Mouse (Mus musculus): Measurements from ENCODE around the gene Abhd12. TPM values are rescaled to one million over a fixed set of nuclear protein-coding genes. Genes with fewer than 3 reads are reported as not detected.
"Not testable (repeated sequence)": the region's sequence is repeated elsewhere in the genome, so short reads cannot be mapped to it uniquely, and the experiment has no call there.

Abhd12 gene
- total RNA-seq, 2 experiments from 2014 or later = 55.6 to 58.2 TPM

DNA sequence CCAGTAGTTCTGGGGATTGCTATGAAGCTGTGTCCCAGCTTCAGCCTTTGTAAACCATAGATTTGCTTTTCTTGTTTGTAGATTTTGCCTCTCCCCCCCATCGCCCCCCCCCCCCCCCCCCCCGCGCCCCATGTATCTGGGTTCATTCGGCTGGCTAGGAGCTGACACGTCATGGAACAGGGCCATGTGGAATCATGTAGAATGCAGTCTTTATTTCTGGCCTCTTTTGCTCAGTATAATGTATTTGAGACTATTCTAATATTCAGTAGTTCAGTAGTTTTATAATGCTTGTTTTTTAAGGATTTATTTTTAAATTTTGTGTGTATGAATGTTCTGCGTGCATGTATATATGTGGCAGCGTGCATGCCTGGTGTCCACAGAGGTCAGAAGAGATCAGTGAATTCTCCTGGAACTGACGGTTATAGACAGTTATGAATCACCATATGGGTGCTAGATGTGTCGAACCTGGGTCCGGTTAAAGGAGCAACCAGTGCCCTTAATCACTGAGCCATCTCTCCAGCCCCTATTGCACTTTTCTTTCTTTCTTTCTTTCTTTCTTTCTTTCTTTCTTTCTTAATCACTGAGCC lies 5.8 kb upstream of the Abhd12 start:
- DNase-seq = no peak

DNA sequence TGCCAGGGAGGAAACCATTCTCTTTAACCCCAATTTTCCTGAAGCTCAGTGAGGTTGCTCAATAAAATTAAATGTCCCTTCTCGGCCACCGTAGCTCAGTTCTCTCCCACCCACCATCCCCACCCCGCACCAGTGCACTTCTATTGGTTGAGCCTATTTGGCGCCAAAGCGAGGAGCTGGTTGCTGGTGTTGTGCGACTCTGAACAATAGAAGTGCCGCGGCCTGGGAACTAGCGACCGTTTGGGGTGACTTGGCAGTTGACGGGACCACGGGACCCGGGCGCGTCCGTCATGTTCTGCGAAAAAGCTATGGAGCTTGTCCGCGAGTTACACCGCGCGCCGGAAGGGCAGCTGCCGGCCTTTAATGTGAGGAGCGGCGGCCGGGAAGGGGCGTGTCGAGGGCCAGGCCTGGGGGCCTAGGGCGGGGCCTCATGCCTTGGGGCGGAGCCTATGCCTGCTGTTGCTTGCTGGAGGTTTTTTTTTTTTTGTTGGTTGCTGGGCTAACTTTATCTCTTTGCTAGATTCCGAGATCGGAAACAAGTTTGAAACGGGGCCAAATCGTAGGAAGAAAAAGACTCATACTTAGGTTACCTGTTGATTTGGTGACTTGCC lies 5.0 kb upstream of the Abhd12 start:
- DNase-seq = peak; percentile 96

DNA sequence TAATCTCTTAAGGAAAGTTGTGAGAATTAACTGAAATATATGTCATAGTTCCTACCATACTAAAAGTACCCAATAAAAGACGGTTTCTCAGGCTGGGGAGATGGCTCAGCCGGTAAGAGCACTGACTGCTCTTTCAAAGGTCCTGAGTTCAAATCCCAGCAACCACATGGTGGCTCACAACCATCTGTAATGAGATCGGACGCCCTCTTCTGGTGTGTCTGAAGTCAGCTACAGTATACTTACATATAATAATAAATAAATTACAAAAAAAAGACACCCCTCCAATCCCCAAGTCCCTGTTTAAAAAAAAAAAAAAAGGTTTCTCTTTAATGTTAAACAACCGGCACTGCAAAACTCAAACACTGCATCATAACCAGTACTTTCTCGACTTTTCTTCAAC lies 4.3 kb upstream of the Abhd12 start:
- not testable (repeated sequence) for DNase-seq

DNA sequence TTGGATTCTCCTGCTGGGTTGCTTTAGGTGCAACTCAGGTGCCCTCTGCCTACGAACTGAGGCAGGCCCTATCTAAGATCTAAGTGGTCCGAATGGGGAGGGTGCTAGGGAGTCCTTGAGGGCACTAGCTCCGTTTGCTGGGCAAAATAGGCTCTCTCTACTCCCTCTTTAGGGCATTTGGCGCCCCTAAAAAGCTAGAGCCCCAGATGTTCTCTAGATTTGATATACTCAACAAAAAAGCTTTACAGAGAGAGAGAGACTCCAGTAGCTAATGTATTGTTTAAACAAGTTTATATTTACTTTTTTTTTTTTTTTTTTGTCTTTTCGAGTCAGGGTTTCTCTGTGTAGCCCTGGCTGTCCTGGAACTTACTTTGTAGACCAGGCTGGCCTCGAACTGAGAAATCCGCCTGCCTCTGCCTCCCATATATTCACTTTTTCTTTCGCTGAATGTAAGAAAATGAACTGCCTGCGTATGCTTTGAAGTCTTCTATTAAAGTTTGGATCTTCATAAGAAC lies 452 bp upstream of the Abhd12 start, which contains the start of gene Gins1:
TSS of gene Gins1 (plus strand) at position 465 of the 515 bp plus-strand sequence.
- no peak for DNase-seq

DNA sequence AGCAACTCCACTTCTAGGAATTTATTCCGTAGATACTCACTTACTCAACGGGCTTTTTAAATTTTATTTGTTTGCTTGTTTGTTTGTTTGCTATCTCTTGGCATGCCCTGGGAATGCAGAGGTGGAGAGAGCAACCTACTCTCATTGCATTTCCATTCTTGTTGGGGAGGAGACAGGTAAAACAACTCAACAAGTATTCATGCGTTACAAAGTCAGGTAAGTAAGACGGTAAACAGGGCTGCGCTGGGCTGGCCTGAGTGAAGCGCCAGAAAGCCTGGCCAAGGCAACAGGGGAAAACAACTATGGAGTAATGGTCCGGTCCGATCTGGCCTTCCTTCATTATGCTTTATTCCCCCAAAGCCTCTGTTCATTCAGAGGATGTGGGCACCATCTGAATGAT lies 2.2 kb downstream of the Abhd12 start:
- no peak for DNase-seq

DNA sequence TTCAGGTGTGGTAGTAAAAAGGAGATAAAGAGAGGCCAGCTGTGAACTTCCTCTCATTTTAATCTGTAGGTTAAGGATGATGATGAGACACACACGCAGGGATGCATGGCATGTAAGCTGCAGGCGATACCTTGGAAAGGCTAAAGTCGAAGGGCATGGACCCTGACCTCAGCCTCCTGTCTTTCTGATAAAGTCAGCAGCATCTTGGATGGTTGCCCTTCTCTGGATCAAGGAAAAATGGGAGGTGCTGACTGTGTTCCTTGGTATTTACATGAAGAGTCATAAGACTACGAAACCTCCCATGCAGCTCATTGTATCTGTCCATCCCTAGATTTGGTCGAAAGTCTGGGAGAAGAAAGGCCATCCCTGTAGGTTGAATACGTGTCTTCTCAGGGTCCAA lies 4.2 kb downstream of the Abhd12 start:
- DNase-seq = no peak

DNA sequence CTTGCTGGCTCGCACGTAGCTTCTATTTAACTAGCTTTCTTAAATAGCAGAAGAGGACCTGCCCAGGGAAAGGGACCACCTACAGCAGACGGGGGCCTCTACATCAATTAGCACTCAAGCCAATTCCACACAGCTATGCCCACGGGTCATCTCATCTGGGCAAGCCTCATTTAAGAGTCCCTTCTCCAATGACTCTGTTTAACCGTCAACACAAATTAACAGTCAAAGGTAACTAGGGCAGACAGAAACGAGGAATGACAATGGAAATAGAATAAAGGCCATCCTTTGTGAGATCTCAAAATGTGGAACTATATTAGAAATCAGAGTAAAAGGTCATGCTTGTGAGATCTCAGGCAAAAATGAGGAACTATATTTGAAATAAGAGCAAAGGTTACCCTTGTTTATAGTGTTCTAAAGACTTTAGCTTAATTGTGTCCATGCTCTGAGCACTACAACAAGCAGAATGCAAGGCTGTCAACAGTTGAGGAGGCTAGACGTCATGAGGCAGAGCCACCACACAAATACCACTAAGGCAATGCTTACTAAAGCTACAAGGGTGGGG lies 8.8 kb downstream of the Abhd12 start:
- no peak for DNase-seq

DNA sequence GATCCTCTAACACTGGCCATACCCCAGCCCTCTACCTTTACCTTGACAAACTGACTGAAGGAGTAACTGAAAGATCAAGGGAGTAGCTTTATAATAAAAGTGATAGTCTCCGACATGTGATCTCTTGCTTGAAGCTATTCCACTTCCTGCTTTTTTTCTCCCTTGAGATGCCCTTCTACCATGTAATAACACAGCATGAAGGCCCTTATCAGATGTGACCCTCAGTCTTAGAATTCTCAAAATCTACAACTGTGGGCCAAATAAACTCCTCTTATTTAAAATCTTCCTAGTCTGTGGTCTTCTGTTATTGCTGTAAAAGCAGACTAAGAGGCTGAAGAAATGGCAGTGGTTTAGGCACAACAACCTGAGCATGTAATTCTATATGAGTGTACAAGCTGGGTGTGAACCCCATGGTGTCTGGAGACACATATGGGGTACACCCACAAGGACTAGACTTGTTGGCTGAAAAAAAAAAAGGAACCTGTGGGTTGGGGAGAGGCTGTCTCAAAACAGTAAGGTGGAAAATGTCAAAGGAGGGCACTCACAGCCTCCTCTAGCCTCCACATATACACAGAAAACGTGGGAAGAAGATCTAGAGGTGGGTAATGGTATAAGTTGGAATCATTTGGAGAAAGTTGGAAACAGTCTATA lies 9.8 kb downstream of the Abhd12 start:
- no peak for DNase-seq

DNA sequence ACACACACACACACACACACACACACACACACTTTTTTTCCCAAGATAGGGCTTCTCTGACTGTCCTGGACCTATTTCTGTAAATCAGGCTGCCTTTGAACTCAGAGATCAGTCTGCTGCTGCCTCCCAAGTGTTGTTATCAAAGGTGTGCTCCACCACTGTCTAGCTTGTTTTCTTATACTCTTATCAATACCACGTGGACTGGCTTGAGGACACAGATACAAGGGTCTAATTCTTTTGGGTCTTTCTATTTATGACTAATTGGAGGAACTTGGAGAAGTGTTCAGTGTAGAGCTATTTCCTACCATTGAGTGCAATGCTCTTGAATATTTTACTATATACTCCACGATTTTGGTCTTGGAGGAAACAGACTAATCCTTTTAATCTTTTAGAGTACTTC lies 17.2 kb downstream of the Abhd12 start:
- no peak for DNase-seq

DNA sequence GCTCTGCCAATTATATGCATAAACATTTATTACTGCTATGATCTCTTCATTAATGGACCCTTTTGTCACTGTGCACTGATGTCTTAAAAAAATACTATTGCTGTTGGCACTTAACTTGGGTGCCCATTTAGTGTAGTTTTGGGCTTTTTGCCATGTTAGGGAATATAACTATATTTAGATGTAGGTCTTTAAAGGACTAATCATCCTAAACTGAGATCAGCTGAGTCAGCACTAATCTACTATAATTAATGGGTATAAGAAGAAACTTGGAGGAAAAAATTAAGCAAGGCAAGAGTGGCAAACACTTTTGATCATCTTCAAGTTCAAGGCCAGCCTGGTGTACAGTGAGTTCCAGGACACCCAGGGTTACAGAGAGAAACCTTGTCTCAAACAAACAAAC lies 18.2 kb downstream of the Abhd12 start:
- no peak for DNase-seq

DNA sequence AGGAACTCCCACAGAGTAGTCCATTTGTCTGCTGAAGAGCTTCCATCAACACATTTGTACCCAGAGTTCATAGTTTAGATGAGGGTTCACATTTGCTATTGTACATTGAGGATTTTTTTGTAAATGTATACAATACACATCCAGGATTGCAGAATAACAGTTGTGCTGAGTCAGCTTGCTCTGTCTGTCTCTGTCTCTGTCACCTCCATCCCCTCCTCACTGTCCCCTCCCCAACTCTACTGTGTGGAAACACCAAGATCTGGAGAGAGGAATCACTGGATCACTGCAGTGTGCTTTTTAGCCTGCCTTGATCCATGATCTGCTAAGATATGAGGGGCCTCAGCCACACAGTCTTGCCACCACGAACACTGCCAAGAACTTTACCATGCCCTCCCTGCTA lies 18.7 kb downstream of the Abhd12 start:
- no peak for DNase-seq

DNA sequence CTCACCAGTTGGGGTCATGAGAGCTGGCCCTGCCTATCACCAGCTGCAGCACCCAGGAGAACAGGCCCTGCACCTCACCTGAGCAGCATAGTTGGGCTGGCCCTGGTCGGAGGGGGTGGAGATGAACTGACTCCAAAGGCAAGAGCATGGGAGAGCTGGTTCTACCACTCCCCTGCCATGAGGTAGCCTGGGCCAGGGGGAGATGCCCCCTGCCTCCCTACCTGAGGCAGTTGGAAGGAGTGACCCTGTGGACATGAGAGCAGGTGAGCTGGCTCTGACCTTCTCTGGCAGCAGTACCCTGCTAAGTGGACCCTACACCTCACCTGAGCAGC lies 19.8 kb downstream of the Abhd12 start:
- DNase-seq = no peak

DNA sequence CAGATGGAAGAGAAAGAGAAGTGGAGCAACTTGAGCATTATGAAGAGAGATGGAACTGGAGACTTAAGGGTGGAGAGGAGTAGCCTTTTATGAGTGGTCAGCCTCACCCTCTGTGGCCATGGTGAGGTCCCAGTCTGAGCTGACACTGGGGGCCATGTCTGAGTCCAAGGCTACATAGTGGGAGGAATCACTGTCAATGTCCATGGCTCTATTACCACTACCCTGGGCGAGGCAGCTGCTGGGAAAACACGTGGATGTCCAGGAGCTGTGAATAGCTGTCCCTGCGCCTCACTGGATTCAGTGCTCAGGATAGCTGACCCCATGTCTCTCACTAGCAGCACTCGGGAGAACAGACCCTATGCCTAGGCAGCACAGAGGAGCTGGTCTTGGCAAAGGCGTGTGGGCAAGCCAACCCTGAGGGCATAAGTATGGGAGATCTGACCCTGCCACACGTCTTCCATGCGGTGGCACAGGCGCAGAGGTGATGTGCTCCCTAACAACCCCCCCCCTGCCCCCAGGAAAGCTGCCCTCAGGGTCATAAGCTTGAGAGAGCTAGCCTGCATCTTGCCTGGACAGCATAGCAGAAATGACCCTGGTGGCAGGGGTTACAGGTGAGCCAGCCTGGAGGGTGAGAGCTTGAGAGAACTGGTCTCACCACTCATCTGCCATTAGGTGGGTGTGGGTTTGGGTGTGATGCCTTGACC lies 20.3 kb downstream of the Abhd12 start:
- no peak for DNase-seq

DNA sequence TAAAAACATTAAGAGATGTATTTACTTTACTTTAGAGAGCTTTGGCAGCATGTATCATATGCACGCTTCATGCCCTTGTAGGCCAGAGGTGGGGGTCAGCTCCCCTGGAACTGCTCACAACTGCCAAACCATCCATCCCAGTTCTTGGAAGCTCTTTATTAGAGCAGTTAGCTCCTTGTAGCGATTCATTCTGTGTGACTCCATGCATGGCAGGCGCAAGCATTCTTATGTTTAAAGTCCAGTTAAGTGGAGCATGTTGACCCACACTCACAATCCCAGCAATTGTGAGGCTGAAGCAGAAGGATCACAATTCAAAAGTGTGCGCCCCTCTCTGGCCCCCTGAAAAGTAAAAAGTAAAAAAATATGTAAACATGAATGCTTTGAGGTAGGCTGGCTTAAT lies 27.0 kb downstream of the Abhd12 start:
- no peak for DNase-seq

DNA sequence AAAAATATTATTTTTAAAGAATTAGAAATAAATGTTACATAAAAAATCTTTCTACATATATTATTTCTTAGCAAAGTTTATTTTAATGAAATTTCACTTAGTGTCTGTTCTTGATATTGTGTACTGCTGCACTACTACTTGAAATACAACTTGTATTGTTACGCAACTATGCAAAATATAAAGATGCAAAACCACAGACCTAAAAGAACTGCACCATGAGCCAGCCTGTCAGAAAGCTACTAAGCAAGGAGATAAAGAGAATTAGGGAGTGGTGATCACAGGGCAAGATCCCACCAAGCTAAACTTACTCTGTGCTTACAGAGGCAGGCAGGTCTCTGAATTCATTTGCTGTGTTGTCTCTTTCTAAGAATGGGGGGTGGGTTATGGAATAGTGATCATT lies 29.3 kb downstream of the Abhd12 start:
- DNase-seq = no peak

DNA sequence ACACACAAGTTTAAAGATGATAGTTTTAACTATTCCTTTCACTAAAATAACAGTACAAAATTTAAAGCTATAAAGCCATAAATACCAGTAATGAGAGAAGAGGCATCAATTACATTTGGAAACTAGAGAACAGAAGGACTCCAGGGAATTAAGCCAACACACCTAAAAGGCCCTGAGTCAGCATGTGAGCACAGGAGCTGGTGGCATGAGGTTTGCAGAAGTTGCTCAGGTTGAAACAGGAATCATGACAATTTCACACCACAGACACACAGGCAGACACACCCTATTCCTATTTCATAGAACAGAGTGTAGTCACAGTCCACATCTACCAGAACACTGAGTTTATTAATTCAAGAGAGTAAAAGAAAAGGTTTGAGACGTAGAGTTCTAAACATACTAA lies 30.0 kb downstream of the Abhd12 start:
- no peak for DNase-seq

DNA sequence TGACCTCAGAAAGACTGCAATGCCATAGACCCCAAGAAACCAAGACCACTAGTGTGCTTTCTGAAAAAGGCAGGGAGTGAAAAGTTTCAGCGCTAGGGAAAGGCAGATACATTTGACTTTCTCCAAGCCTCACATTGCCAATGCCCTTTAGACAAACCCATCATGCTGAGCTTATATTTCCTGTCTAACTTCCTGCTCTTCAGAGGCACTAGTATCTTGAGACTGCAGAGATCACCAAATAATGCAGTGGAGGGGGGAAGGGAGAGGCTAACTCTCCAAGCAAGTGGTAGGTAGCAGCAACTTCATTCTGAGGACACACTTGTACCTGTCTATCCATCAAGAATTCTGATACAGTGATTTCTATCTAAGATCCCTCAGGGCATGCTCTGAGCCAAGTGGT lies 35.1 kb downstream of the Abhd12 start:
- no peak for DNase-seq

DNA sequence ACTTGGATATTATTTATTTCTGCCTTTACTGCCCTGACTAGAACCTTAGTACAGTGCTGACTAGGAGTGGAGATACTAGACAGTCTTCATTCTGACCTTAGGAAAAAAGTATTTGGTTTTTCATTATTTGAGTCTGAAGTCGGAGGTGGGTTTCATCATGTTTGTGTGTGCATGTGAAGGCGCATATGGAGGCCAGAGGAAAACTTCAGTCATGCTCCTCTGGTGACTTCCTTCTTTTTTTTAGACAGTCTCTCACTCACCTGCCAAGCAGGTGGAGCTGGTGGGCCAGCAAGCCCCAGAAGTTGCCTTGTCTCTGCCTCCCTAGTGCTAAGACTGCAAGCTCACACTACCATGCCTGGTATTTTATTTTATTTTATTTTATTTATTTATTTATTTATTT lies 37.5 kb downstream of the Abhd12 start:
- DNase-seq = no peak

DNA sequence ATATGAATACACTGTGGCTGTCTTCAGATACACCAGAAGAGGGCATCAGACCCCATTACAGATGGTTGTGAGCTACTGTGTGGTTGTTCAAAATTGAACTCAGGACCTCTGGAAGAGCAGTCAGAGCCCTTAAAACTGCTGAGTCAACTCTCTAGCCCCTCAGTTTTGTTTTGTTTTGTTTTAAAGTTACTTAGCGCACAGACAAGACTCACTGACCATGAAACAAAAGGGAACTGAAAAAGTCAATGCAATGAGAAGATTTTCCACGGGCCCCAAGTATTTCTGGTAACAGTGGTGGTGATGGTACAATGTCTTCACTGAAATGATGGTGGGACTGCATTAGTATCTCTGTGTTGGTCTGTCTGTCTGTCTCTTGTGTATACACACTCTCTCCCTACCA lies 43.4 kb downstream of the Abhd12 start:
- DNase-seq = no peak

DNA sequence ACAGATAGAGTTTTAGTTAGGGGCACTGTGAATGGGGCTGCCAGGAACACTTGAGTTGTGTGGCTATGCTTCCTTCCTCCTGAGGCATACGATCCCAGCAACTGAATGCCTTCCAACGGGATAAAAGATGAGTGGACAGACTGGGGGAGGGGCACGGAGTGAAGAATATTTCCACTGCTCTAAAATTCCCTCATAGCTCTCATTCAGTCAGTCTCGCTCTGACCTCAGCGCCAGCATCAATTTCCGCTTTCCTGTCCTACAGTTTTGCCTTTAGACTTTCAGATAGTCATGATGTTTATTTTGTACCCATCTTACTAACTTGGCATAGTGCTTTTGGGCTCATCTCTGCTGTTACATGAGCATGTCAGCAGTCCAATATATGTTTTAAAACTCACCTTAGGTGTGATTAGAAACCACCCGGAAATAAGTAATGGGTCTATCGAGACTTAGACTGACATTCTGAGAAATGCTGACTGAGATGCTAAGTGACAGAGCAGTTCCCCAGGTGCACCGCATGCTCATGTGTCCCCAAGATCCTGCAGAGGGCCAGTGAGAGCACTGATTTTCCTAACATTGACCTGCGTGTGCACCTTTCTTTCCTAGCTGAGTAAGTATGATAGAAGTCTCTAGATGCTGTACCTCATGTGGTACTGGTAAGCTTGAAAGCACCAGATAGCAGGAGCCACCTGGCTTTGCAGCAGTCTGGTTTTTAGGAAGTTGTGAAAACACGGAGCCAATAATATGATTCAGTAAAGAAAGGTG lies 44.7 kb downstream of the Abhd12 start:
- no peak for DNase-seq

DNA sequence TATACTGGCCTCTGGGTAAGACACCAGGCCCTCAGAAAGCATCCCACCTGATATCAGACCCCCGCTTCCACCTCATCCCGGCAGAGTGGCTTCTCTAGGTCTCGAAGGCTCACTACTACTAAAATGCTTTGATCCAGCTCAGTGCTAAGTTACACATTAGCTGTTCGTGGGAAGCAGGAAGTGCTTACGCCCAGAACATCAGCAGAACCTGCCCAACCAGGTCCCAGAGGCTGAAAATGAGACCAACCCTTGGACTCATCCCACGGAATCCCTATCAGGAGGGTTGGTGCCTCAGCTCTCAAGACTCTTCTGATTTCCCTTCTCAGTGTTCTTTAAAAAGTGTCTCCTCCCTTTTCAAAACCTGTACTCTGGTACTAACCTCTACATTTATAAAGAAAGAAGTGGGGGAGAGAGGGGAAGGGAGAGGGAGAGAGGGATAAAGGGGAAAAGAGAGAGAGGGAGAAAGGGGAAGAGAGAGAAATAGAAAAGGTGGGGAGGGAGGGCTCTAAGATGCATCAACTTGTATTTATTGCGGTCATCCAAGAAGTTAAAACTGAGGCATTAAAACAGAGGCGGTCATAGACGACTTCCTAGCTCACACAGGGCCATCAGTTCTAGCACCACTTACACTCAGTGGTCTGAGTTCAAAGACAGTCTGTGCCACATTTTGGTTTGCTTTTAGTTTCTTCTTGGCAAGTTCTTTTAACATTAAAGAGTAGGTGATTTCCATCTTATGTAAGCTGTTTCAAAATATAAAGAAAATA lies 45.6 kb downstream of the Abhd12 start:
- DNase-seq = no peak

Measured in adrenal gland, postnatal 10 days (tissue).